Mouse (Mus musculus) intestine, postnatal 0 days (tissue): Measurements from ENCODE around the gene Hsp90aa1. TPM values are rescaled to one million over a fixed set of nuclear protein-coding genes. Genes with fewer than 3 reads are reported as not detected.
"Not testable (repeated sequence)": the region's sequence is repeated elsewhere in the genome, so short reads cannot be mapped to it uniquely, and the experiment has no call there.

Experiments used
- ATAC-seq: fragments of 200-750 bp; cut with Nextera tagmentation; 2 replicates; pipeline ENCODE4 v1.8.0; 2017; ENCODE audit warnings: mild to moderate bottlenecking, moderate TSS enrichment, moderate library complexity
- H3K27ac ChIP-seq: fragments of 300-500 bp; sonication (generic); 2 replicates; pipeline ENCODE4 v1.5.1; 2014; ENCODE audit warnings: mild to moderate bottlenecking, low read depth, low read length, moderate library complexity
- H3K27me3 ChIP-seq: fragments of 300-500 bp; sonication (generic); replicated peaks from 2 replicates; pipeline ENCODE4 v1.6.1; 2014; ENCODE audit warnings: low read length, mixed read lengths; ENCODE audit not compliant: control insufficient read depth, insufficient read depth
- H3K36me3 ChIP-seq: fragments of 300-500 bp; sonication (generic); 2 replicates; pipeline ENCODE4 v1.6.1; 2014; ENCODE audit warnings: mild to moderate bottlenecking, moderate library complexity; ENCODE audit not compliant: control insufficient read depth, insufficient read depth
- H3K4me1 ChIP-seq: fragments of 300-500 bp; sonication (generic); replicated peaks from 2 replicates; pipeline ENCODE4 v1.6.1; 2014; ENCODE audit warnings: antibody characterized with exemption, low read length, mixed read lengths; ENCODE audit not compliant: control insufficient read depth, insufficient read depth
- H3K4me2 ChIP-seq: fragments of 300-500 bp; sonication (generic); replicated peaks from 2 replicates; pipeline ENCODE4 v1.6.1; 2014; ENCODE audit warnings: low read depth, mild to moderate bottlenecking, moderate library complexity
- H3K4me3 ChIP-seq: fragments of 300-500 bp; sonication (generic); 2 replicates; pipeline ENCODE4 v1.5.1; 2014; ENCODE audit warnings: low read depth, low read length
- H3K9ac ChIP-seq: fragments of 300-500 bp; sonication (generic); 2 replicates; pipeline ENCODE4 v1.6.1; 2014; ENCODE audit warnings: mild to moderate bottlenecking, low read depth, low read length
- H3K9me3 ChIP-seq: fragments of 300-500 bp; sonication (generic); 2 replicates; pipeline ENCODE4 v1.6.1; 2016; ENCODE audit warnings: mixed run types; ENCODE audit not compliant: control insufficient read depth
- CTCF ChIP-seq: sonication (generic); IDR thresholded peaks from 2 replicates; pipeline ENCODE4 v1.5.1; 2016; ENCODE audit warnings: low read depth, mild to moderate bottlenecking, control low read depth, antibody characterized with exemption, moderate library complexity
- WGBS: fragments of 180-500 bp; shearing (Covaris S2); extraction: QIAGEN DNeasy Blood & Tissue Kit; methylation state at CpG from one replicate; pipeline ENCODE4 v1.1.7; 2014; 5-methylcytosine and 5-hydroxymethylcytosine counted together
- polyA plus RNA-seq: library from polyadenylated mRNA; unstranded; fragments of >200 nt; fragmentation: Nextera tagmentation; extraction: Ambion mirVana; gene quantifications from 2 replicates; pipeline ENCODE4 v1.2.1, GENCODE M21; 2015

Hsp90aa1 gene
- polyA plus RNA-seq, 1 experiment from 2014 or later, result 269 TPM

GRCm38 (mm10) chr12:110707451-110707850, 4.9 kb upstream of the Hsp90aa1 start:
- no peak overlapping the region for H3K4me2 ChIP-seq
- no peaks in the 10 kb centered on the region for H3K9me3 ChIP-seq

GRCm38 (mm10) chr12:110706337-110707231, 4.1 kb upstream of the Hsp90aa1 start:
- peak; percentile 56 for ATAC-seq
- peaks cover 8% of the 10 kb centered on the region; the same call in 1 of the 2 replicates for H3K4me1 ChIP-seq
- peak overlapping the region; percentile 38 for H3K4me3 ChIP-seq
- peak overlapping the region; percentile 64 for H3K4me2 ChIP-seq
- H3K9ac ChIP-seq, result peak overlapping the region; percentile 2; the same call in 1 of the 2 replicates
- peak overlapping the region; percentile 51 for H3K27ac ChIP-seq
- H3K36me3 ChIP-seq, result no peaks in the 10 kb centered on the region
- WGBS, result 3% methylated on average over 27 of the region's 27 CpGs
- no peaks in the 10 kb centered on the region for H3K27me3 ChIP-seq
- H3K9me3 ChIP-seq, result no peaks in the 10 kb centered on the region
- peak; percentile 50; the same call in 1 of the 2 replicates for TF ChIP-seq CTCF

More at GRCm38 (mm10) chr12:110707451-110707850, 4.9 kb upstream of the Hsp90aa1 start:
- H3K9ac ChIP-seq, result no peak overlapping the region
- H3K27me3 ChIP-seq, result no peaks in the 10 kb centered on the region
- peaks cover 8% of the 10 kb centered on the region; the same call in 1 of the 2 replicates for H3K4me1 ChIP-seq
- no peaks in the 10 kb centered on the region for H3K36me3 ChIP-seq
- TF ChIP-seq CTCF, result no peak
- no peak for ATAC-seq
- no peak overlapping the region for H3K4me3 ChIP-seq
- WGBS, result 88% methylated on average over 7 of the region's 7 CpGs
- H3K27ac ChIP-seq, result no peak overlapping the region

GRCm38 (mm10) chr12:110705419-110705818, 2.9 kb upstream of the Hsp90aa1 start:
- H3K4me3 ChIP-seq, H3K27me3 ChIP-seq, H3K36me3 ChIP-seq, H3K4me1 ChIP-seq, H3K27ac ChIP-seq, H3K9me3 ChIP-seq, ATAC-seq, H3K9ac ChIP-seq, H3K4me2 ChIP-seq: not testable (repeated sequence)
- 80% methylated on average over 4 of the region's 4 CpGs for WGBS

GRCm38 (mm10) chr12:110703682-110704081, 1.2 kb upstream of the Hsp90aa1 start:
- WGBS, result 73% methylated on average over 7 of the region's 7 CpGs
- no peaks in the 10 kb centered on the region for H3K36me3 ChIP-seq
- H3K27me3 ChIP-seq, result no peaks in the 10 kb centered on the region
- TF ChIP-seq CTCF, result no peak
- ATAC-seq, result no peak
- no peak overlapping the region for H3K27ac ChIP-seq
- no peak overlapping the region for H3K4me3 ChIP-seq
- no peaks in the 10 kb centered on the region for H3K9me3 ChIP-seq
- no peak overlapping the region for H3K4me2 ChIP-seq
- peaks cover 8% of the 10 kb centered on the region; the same call in 1 of the 2 replicates for H3K4me1 ChIP-seq
- no peak overlapping the region for H3K9ac ChIP-seq

GRCm38 (mm10) chr12:110703008-110703471, 512 bp upstream of the Hsp90aa1 start:
- Histone ChIP-seq H3K4me3 (no peak overlapping the region), H3K9me3 (no peaks in the 10 kb centered on the region), H3K9ac (no peak overlapping the region), H3K27ac (no peak overlapping the region), H3K36me3 (no peaks in the 10 kb centered on the region), H3K27me3 (no peaks in the 10 kb centered on the region), H3K4me2 (no peak overlapping the region), H3K4me1 (peaks cover 8% of the 10 kb centered on the region; the same call in 1 of the 2 replicates)
- TF ChIP-seq CTCF, result peak; percentile 97
- WGBS, result 21% methylated on average over 8 of the region's 8 CpGs
- peak; percentile 46; the same call in 1 of the 2 replicates for ATAC-seq

- H3K4me3 ChIP-seq, H3K9me3 ChIP-seq, H3K36me3 ChIP-seq, H3K9ac ChIP-seq, H3K27me3 ChIP-seq, H3K27ac ChIP-seq, H3K4me1 ChIP-seq, ATAC-seq, H3K4me2 ChIP-seq: not testable (repeated sequence)
- 20% methylated on average over 3 of the region's 3 CpGs for WGBS
Observed at GRCm38 (mm10) chr12:110701363-110701762, 1.2 kb downstream of the Hsp90aa1 start.
